Mouse (Mus musculus) heart, adult 2 months (tissue): ENCODE data around the gene Vps37d. TPM values are rescaled to one million over a fixed set of nuclear protein-coding genes. Genes with fewer than 3 reads are reported as not detected.

Experiments used
- DNase-seq, 2 experiments: peaks; one replicate each; pipeline ENCODE4 v3.0.0; 2021
- H3K27ac ChIP-seq: fragments of 200-600 bp; 2 replicates; pipeline ENCODE4 v1.8.1; 2022
- H3K27me3 ChIP-seq: fragments of 200-500 bp; 2 replicates; pipeline ENCODE4 v1.6.1; 2012; ENCODE audit warnings: mild to moderate bottlenecking, low read length, inconsistent platforms, mixed read lengths; ENCODE audit not compliant: control insufficient read depth, insufficient read depth
- H3K36me3 ChIP-seq: fragments of 200-500 bp; 2 replicates; pipeline ENCODE4 v1.6.1; 2012; ENCODE audit warnings: low read length, inconsistent platforms; ENCODE audit not compliant: control insufficient read depth, insufficient read depth
- H3K4me1 ChIP-seq: fragments of 200-500 bp; 2 replicates; pipeline ENCODE4 v1.6.1; 2011; ENCODE audit warnings: low read length; ENCODE audit not compliant: control insufficient read depth, insufficient read depth
- H3K4me3 ChIP-seq: fragments of 200-600 bp; 2 replicates; pipeline ENCODE4 v1.8.1; 2022
- H3K79me2 ChIP-seq: fragments of 200-500 bp; replicated peaks from 2 replicates; pipeline ENCODE4 v1.6.1; 2012; ENCODE audit warnings: mild to moderate bottlenecking, inconsistent platforms, low read length, moderate library complexity, mixed read lengths; ENCODE audit not compliant: control insufficient read depth, insufficient read depth
- H3K9ac ChIP-seq: fragments of 200-500 bp; 2 replicates; pipeline ENCODE4 v1.6.1; 2012; ENCODE audit warnings: low read depth, mild to moderate bottlenecking, control low read depth, inconsistent platforms, low read length, mixed read lengths
- CTCF ChIP-seq: fragments of 200-600 bp; IDR thresholded peaks from 2 replicates; pipeline ENCODE4 v1.8.1; 2022; ENCODE audit warnings: antibody characterized with exemption, mild to moderate bottlenecking, moderate library complexity
- EP300 ChIP-seq: fragments of 200-500 bp; IDR thresholded peaks from 2 replicates; pipeline ENCODE4 v1.6.1; 2011; ENCODE audit warnings: low read depth, low read length, control low read depth; ENCODE audit not compliant: insufficient read depth
- POLR2A ChIP-seq: fragments of 200-500 bp; IDR thresholded peaks from 2 replicates; pipeline ENCODE4 v1.6.1; 2011; ENCODE audit warnings: mild to moderate bottlenecking, low read depth, low read length, control low read depth; ENCODE audit not compliant: insufficient read depth
- WGBS: fragments of 180-500 bp; shearing (Covaris S2); methylation state at CpG from one replicate; pipeline ENCODE4 v1.1.7; 2018; 5-methylcytosine and 5-hydroxymethylcytosine counted together
- intact Hi-C: fragments of 180-260 bp; cut with DNase I; formaldehyde crosslinking; loops from one replicate; pipeline ENCODE4 v1.15.1; 2025
- long read RNA-seq: library from polyadenylated mRNA; stranded (forward); transcript quantifications from one replicate; pipeline ENCODE4 v2.0.0, GENCODE M21; 2021
- polyA plus RNA-seq: library from polyadenylated mRNA; depleted of rRNA; stranded (reverse); fragments of >200 nt; gene quantifications from 2 replicates; pipeline ENCODE4 v1.2.3, GENCODE M21; 2012; rRNA removed
- total RNA-seq, 2 experiments: library from RNA; stranded (reverse); gene quantifications; 2 replicates each; pipeline ENCODE4 v1.2.3; 2021

Vps37d gene
- total RNA-seq (under 1 TPM; 0.52 to 0.57 TPM), polyA plus RNA-seq (0.61 and 0.72 TPM in 2 replicates)
- long read RNA-seq, partial matches to known transcripts, result 0 of 1 reads
- long read RNA-seq, other reads (novel, unspliced or antisense), result 0 of 1 reads

- H3K4me1 ChIP-seq, result no peaks in the 10 kb centered on the region
- peak; percentile 92 to 98 for DNase-seq
- H3K4me3 ChIP-seq, result peak within 1 kb of the TSS; percentile 68
- intact Hi-C loops, result loop anchor here (1.0 kb wide), 1 partner anchor 113 kb away; no protein-coding TSS in a partner anchor
- WGBS, result 1% methylated on average over 74 of the region's 83 CpGs
- TF ChIP-seq EP300 (no peak), CTCF (peak; percentile 79)
- H3K9ac ChIP-seq, result peak within 1 kb of the TSS; percentile 74
- no peaks in the 10 kb centered on the region for H3K36me3 ChIP-seq
- no peaks in the 10 kb centered on the region for H3K27me3 ChIP-seq
- peak within 1 kb of the TSS; percentile 48 for H3K27ac ChIP-seq
- no peaks in the 10 kb centered on the region for H3K79me2 ChIP-seq
Measured at GRCm38 (mm10) chr5:135077564-135078481, at the start of gene Vps37d. Vps37d (minus strand) TSS chr5:135078266.

GRCm38 (mm10) chr5:135127669-135128068, 49.6 kb upstream of the Vps37d start:
- Histone ChIP-seq H3K27me3 (no peaks in the 10 kb centered on the region; the same call in 1 of the 2 replicates), H3K36me3 (no peaks in the 10 kb centered on the region), H3K9ac (no peak overlapping the region), H3K27ac (no peak overlapping the region), H3K4me1 (no peaks in the 10 kb centered on the region), H3K4me3 (no peak overlapping the region), H3K79me2 (no peaks in the 10 kb centered on the region)
- 66% methylated on average over 6 of the region's 6 CpGs for WGBS
- TF ChIP-seq POLR2A (no peak), CTCF (no peak), EP300 (no peak)
- DNase-seq, result no peak
- intact Hi-C loops, result no loop called here

GRCm38 (mm10) chr5:135126121-135126520, 48.1 kb upstream of the Vps37d start:
- WGBS, result 70% methylated on average over 6 of the region's 6 CpGs
- no peak overlapping the region for H3K9ac ChIP-seq
- H3K4me3 ChIP-seq, result no peak overlapping the region
- no peaks in the 10 kb centered on the region for H3K79me2 ChIP-seq
- intact Hi-C loops, result no loop called here
- H3K27ac ChIP-seq, result no peak overlapping the region
- DNase-seq, result no peak
- no peak for TF ChIP-seq CTCF
- TF ChIP-seq POLR2A, result no peak
- no peak for TF ChIP-seq EP300
- no peaks in the 10 kb centered on the region for H3K4me1 ChIP-seq
- H3K36me3 ChIP-seq, result no peaks in the 10 kb centered on the region
- no peaks in the 10 kb centered on the region for H3K27me3 ChIP-seq

GRCm38 (mm10) chr5:135120753-135121152, 42.7 kb upstream of the Vps37d start:
- H3K27me3 ChIP-seq, result no peaks in the 10 kb centered on the region
- H3K79me2 ChIP-seq, result no peaks in the 10 kb centered on the region
- H3K9ac ChIP-seq, result no peak overlapping the region
- no peaks in the 10 kb centered on the region for H3K36me3 ChIP-seq
- no peak for DNase-seq
- H3K27ac ChIP-seq, result no peak overlapping the region
- intact Hi-C loops, result no loop called here
- no peak overlapping the region for H3K4me3 ChIP-seq
- TF ChIP-seq POLR2A (no peak), EP300 (no peak), CTCF (no peak)
- H3K4me1 ChIP-seq, result peaks cover 4% of the 10 kb centered on the region
- WGBS, result 57% methylated on average over 4 of the region's 4 CpGs

GRCm38 (mm10) chr5:135118589-135119081, 40.6 kb upstream of the Vps37d start:
- peak; percentile 63 to 74 for DNase-seq
- intact Hi-C loops, result loop anchor here (1.0 kb wide), 3 partner anchors 73 to 168 kb away; no protein-coding TSS in a partner anchor
- H3K4me3 ChIP-seq, result no peak overlapping the region
- TF ChIP-seq POLR2A (no peak), EP300 (peak; percentile 66; the same call in 1 of the 2 replicates), CTCF (peak; percentile 88)
- H3K27me3 ChIP-seq, result no peaks in the 10 kb centered on the region
- H3K4me1 ChIP-seq, result peaks cover 4% of the 10 kb centered on the region
- 0 out of 2 replicates have a peak overlapping the region, but pooled peaks have one; percentile 19 for H3K9ac ChIP-seq
- no peaks in the 10 kb centered on the region for H3K36me3 ChIP-seq
- H3K27ac ChIP-seq, result no peak overlapping the region; the same call in 1 of the 2 replicates
- WGBS, result 12% methylated on average over 6 of the region's 6 CpGs
- no peaks in the 10 kb centered on the region for H3K79me2 ChIP-seq

GRCm38 (mm10) chr5:135115241-135115640, 37.2 kb upstream of the Vps37d start:
- no peaks in the 10 kb centered on the region for H3K79me2 ChIP-seq
- peaks cover 4% of the 10 kb centered on the region for H3K4me1 ChIP-seq
- H3K27ac ChIP-seq, result no peak overlapping the region
- 77% methylated on average over 8 of the region's 8 CpGs for WGBS
- DNase-seq, result no peak
- no peak overlapping the region for H3K9ac ChIP-seq
- intact Hi-C loops, result no loop called here
- no peak for TF ChIP-seq EP300
- TF ChIP-seq POLR2A, result no peak
- no peak for TF ChIP-seq CTCF
- H3K4me3 ChIP-seq, result no peak overlapping the region
- H3K27me3 ChIP-seq, result no peaks in the 10 kb centered on the region
- no peaks in the 10 kb centered on the region for H3K36me3 ChIP-seq
